Mouse (Mus musculus) bone marrow, adult 2 months (tissue): Measurements from ENCODE around the gene Nin.

Source experiments
- CTCF ChIP-seq: fragments of 200-500 bp; IDR thresholded peaks from 2 replicates; pipeline ENCODE4 v1.5.1; 2011; ENCODE audit warnings: low read length, control low read depth; ENCODE audit not compliant: control insufficient read depth, insufficient read depth
- POLR2A ChIP-seq: fragments of 200-500 bp; IDR thresholded peaks from 2 replicates; pipeline ENCODE4 v1.6.1; 2011; ENCODE audit warnings: low read depth, mild to moderate bottlenecking, control low read depth, low read length, borderline replicate concordance; ENCODE audit not compliant: control insufficient read depth

GRCm38 (mm10) chr12:70082485-70082884, 31.0 kb downstream of the Nin start:
- TF ChIP-seq POLR2A = no peak
- no peak for TF ChIP-seq CTCF
